Mouse (Mus musculus) limb, embryonic 14.5 days (tissue): ENCODE data around the gene Prpf8. TPM values are rescaled to one million over a fixed set of nuclear protein-coding genes. Genes with fewer than 3 reads are reported as not detected.
A peak's percentile ranks its signal among the peaks of the same experiment; 100 is the strongest.

ENCODE experiments used
- ATAC-seq: fragments of 200-750 bp; cut with Nextera tagmentation; 2 replicates; pipeline ENCODE4 v1.8.0; 2017; ENCODE audit warnings: low read depth, moderate number of reproducible peaks, moderate TSS enrichment; ENCODE audit not compliant: low FRiP score
- DNase-seq: peaks from one replicate; pipeline ENCODE4 v3.0.0-alpha.2; 2015; ENCODE audit warnings: low spot score
- H3K27ac ChIP-seq: fragments of 300-500 bp; sonication (generic); replicated peaks from 2 replicates; pipeline ENCODE4 v1.5.1; 2014; ENCODE audit warnings: low read depth, mild to moderate bottlenecking, low read length, moderate library complexity, mixed read lengths
- H3K27me3 ChIP-seq: fragments of 300-500 bp; sonication (generic); 2 replicates; pipeline ENCODE4 v1.6.1; 2014; ENCODE audit warnings: low read length, mixed read lengths; ENCODE audit not compliant: control insufficient read depth, insufficient read depth
- H3K36me3 ChIP-seq: fragments of 300-500 bp; sonication (generic); 2 replicates; pipeline ENCODE4 v1.6.1; 2014; ENCODE audit warnings: mild to moderate bottlenecking, low read length, moderate library complexity, mixed read lengths; ENCODE audit not compliant: control insufficient read depth, insufficient read depth
- H3K4me1 ChIP-seq: fragments of 300-500 bp; sonication (generic); 2 replicates; pipeline ENCODE4 v1.6.1; 2014; ENCODE audit warnings: antibody characterized with exemption, low read length, mixed read lengths; ENCODE audit not compliant: control insufficient read depth, insufficient read depth
- H3K4me2 ChIP-seq: fragments of 300-500 bp; sonication (generic); replicated peaks from 2 replicates; pipeline ENCODE4 v1.6.1; 2014; ENCODE audit warnings: low read depth, mild to moderate bottlenecking, low read length, moderate library complexity; ENCODE audit not compliant: severe bottlenecking
- H3K4me3 ChIP-seq: fragments of 300-500 bp; sonication (generic); replicated peaks from 2 replicates; pipeline ENCODE4 v1.5.1; 2014; ENCODE audit warnings: low read length
- H3K9ac ChIP-seq: fragments of 300-500 bp; sonication (generic); 2 replicates; pipeline ENCODE4 v1.6.1; 2014; ENCODE audit warnings: mild to moderate bottlenecking, low read depth, low read length, moderate library complexity; ENCODE audit not compliant: severe bottlenecking
- H3K9me3 ChIP-seq: fragments of 300-500 bp; sonication (generic); 2 replicates; pipeline ENCODE4 v1.6.1; 2016; ENCODE audit warnings: low read length; ENCODE audit not compliant: control insufficient read depth
- POLR2A ChIP-seq: fragments of 200-500 bp; IDR thresholded peaks from 2 replicates; pipeline ENCODE4 v1.8.0; 2012; ENCODE audit warnings: inconsistent platforms, mild to moderate bottlenecking, moderate library complexity, borderline replicate concordance; ENCODE audit not compliant: insufficient read depth, insufficient read length; ENCODE audit errors: extremely low read depth
- WGBS: fragments of 180-500 bp; shearing (Covaris S2); extraction: QIAGEN DNeasy Blood & Tissue Kit; methylation state at CpG from one replicate; pipeline ENCODE4 v1.1.7; 2014; 5-methylcytosine and 5-hydroxymethylcytosine counted together
- polyA plus RNA-seq, 2 experiments: library from polyadenylated mRNA; depleted of rRNA in 1 of 2; stranded (reverse) in 1 of 2; unstranded in 1 of 2; fragments of >200 nt; fragmentation: Nextera tagmentation in 1 of 2; extraction: Ambion mirVana in 1 of 2; gene quantifications; 2 replicates each; pipeline versions ENCODE4 v1.2.1 to v1.2.3; 2012 to 2014

Prpf8 gene
- polyA plus RNA-seq, 2 experiments: 85.9 to 123 TPM

DNA sequence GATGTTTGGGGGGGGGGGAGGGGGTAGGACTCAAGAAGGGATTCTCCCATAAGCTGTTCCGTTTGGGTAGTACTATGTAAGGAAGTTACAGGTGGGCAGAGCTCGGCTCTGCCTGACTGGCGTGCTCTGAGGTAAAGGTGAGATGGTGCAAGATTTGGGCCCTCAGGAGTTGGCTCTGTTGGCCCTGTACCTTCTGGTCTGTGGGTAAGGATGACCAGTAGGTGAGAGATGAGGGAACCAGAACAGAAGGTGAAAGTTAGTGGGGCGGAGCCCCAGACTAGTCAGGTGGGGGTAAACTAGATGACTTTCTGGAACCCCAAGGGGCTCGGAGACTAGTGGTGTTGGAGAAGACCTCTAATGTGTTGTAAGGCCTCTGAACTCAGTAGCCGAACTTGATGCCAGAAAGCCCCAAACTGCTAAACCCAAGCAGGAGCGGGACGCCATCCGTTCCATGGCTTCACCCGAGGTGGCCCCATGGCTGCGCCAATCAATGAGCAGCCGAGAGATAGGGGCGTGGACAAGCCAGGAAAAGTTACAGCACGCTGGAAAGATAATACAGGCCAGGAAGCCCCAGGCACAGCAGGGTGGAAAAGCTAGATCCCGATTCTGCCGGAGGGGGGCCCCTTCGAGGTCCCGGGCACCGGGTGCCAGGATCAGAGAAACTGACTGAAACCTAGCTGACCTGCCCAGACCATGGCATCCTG lies 19.0 kb upstream of the Prpf8 start:
- peak overlapping the region; percentile 71 for H3K4me2 ChIP-seq
- no peaks in the 10 kb centered on the region for H3K9me3 ChIP-seq
- DNase-seq: peak; percentile 64
- H3K27me3 ChIP-seq: no peaks in the 10 kb centered on the region
- peak; percentile 74 for ATAC-seq
- peaks cover 15% of the 10 kb centered on the region for H3K4me1 ChIP-seq
- 16% methylated on average over 19 of the region's 19 CpGs for WGBS
- peak overlapping the region; percentile 43 for H3K4me3 ChIP-seq
- no peak for TF ChIP-seq POLR2A
- no peak overlapping the region; the same call in 1 of the 2 replicates for H3K27ac ChIP-seq
- H3K36me3 ChIP-seq: peaks cover 13% of the 10 kb centered on the region
- peak overlapping the region; percentile 66 for H3K9ac ChIP-seq

DNA sequence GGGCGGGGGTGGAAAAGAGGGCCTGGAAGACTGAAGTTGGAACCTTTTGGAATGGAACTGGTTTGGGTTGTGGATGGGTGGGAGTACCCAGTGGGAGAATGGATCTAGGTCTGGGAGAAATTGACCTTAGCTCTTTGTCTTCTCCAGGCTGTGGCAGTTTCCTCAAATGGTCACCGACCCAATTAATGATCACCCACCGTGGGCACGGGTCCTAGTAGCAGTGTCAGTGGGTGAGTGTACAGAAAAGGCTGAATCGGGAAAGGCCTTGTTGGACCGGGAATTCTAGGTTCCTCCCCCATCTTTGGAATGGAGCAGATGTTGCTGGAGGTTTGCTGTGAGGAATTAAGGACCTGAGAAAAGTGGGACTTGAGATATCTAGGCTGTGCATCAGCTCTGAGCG lies 18.2 kb upstream of the Prpf8 start:
- Histone ChIP-seq H3K9ac (peak overlapping the region; percentile 66), H3K4me3 (peak overlapping the region; percentile 43), H3K4me2 (peak overlapping the region; percentile 71), H3K27ac (no peak overlapping the region), H3K36me3 (peaks cover 13% of the 10 kb centered on the region), H3K27me3 (no peaks in the 10 kb centered on the region), H3K4me1 (peaks cover 8% of the 10 kb centered on the region), H3K9me3 (no peaks in the 10 kb centered on the region)
- DNase-seq (no peak), ATAC-seq (no peak; the same call in 1 of the 2 replicates)
- no peak for TF ChIP-seq POLR2A
- 66% methylated on average over 7 of the region's 7 CpGs for WGBS

DNA sequence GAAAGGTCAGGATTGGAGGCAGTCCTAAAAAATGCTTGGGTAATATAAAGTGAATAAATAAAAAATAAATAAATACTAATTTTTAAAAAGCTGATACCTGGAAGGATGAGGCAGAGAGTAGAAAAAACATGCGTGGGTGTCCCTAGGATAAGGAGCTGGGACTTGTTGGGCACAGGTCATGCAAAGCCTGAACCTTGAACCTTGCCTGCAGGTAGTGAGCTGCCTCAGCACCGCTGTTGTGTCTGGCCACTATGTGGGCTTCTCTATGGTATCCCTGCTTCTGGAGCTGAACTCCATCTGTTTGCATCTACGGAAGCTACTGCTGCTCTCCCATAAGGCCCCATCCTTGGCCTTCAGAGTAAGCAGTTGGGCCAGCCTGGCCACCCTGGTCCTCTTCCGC lies 17.4 kb upstream of the Prpf8 start:
- no peak overlapping the region for H3K9ac ChIP-seq
- no peak for ATAC-seq
- H3K4me1 ChIP-seq: peaks cover 4% of the 10 kb centered on the region; the same call in 1 of the 2 replicates

DNA sequence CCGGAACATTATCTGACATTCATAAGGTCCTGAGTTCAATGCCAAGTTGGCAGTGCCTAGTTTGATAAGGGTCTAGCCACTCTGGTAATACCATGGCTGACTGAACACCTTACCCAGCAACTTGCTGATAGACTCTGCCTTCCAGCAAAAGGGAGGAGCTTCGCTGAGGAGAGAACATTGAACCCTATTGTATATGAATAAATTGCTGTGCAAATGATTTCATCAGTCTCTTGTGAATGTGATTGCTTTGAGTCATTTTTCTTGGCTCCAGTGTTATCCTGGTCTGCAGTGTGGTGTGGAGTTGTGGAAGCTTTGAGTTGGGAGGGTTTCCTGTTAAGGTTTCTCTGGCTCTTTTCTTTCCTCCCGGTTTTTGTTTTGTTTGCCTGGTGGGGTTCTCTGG lies 15.9 kb upstream of the Prpf8 start:
- peaks cover 3% of the 10 kb centered on the region for H3K36me3 ChIP-seq
- H3K9ac ChIP-seq: no peak overlapping the region
- H3K4me2 ChIP-seq: no peak overlapping the region
- no peak for ATAC-seq
- no peaks in the 10 kb centered on the region for H3K27me3 ChIP-seq
- no peaks in the 10 kb centered on the region for H3K9me3 ChIP-seq
- DNase-seq: no peak
- WGBS: 88% methylated on average over 3 of the region's 3 CpGs
- peaks cover 4% of the 10 kb centered on the region; the same call in 1 of the 2 replicates for H3K4me1 ChIP-seq
- TF ChIP-seq POLR2A: no peak
- no peak overlapping the region for H3K27ac ChIP-seq
- H3K4me3 ChIP-seq: no peak overlapping the region

More for the DNA sequence above, 17.4 kb upstream of the Prpf8 start:
- H3K27me3 ChIP-seq: no peaks in the 10 kb centered on the region
- no peak for TF ChIP-seq POLR2A
- WGBS: 97% methylated on average over 4 of the region's 4 CpGs
- H3K4me2 ChIP-seq: no peak overlapping the region
- H3K27ac ChIP-seq: no peak overlapping the region
- DNase-seq: no peak
- peaks cover 13% of the 10 kb centered on the region for H3K36me3 ChIP-seq
- H3K9me3 ChIP-seq: no peaks in the 10 kb centered on the region
- H3K4me3 ChIP-seq: no peak overlapping the region

DNA sequence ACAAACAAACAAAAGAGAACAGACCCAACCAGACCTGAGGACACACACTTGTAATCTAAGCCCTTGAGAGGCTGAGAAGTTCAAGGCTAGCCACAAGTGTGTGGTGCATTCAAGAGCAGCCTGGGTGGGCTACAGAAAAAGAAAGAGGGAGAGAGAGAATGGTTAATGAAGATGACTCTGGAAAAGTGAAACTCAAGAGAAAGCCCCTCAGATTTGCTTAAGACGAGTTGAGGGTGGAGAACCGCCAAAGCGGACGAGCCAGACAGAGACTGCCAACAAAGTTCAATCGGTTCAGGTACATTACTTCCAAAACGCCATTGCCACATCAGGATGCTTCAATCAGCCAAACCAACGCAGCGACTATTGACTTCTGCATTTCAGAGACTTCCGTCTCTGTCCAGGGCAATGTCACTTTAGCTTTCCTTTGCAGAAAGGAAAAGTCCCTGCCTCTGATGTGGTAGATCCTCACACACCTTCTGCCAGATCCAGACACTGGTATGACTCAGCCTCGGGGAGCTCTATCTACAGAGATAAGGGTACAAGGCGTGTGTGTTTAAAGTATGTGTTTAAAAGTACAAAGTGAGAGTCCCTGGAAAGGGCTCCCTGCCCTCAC lies 14.0 kb upstream of the Prpf8 start:
- Histone ChIP-seq H3K4me1 (peaks cover 2% of the 10 kb centered on the region; the same call in 1 of the 2 replicates), H3K27me3 (no peaks in the 10 kb centered on the region; the same call in 1 of the 2 replicates), H3K36me3 (no peaks in the 10 kb centered on the region), H3K9me3 (no peaks in the 10 kb centered on the region), H3K27ac (no peak overlapping the region), H3K9ac (no peak overlapping the region), H3K4me2 (no peak overlapping the region), H3K4me3 (no peak overlapping the region)
- no peak for DNase-seq
- no peak for ATAC-seq
- no peak for TF ChIP-seq POLR2A
- WGBS: 83% methylated on average over 11 of the region's 11 CpGs
